Mouse (Mus musculus) forebrain, embryonic 12.5 days (tissue): Measurements from ENCODE around the gene Ccnf. TPM values are rescaled to one million over a fixed set of nuclear protein-coding genes. Genes with fewer than 3 reads are reported as not detected.
A peak's percentile ranks its signal among the peaks of the same experiment; 100 is the strongest.

Experiments used
- ATAC-seq: fragments of 200-750 bp; cut with Nextera tagmentation; 2 replicates; pipeline ENCODE4 v1.8.0; 2017; ENCODE audit warnings: moderate TSS enrichment; ENCODE audit not compliant: low FRiP score
- H3K27ac ChIP-seq: fragments of 300-500 bp; sonication (generic); 2 replicates; pipeline ENCODE4 v1.5.1; 2016; ENCODE audit warnings: mild to moderate bottlenecking
- H3K27me3 ChIP-seq: fragments of 300-500 bp; sonication (generic); 2 replicates; pipeline ENCODE4 v1.6.1; 2016; ENCODE audit warnings: mild to moderate bottlenecking
- H3K36me3 ChIP-seq: fragments of 300-500 bp; sonication (generic); replicated peaks from 2 replicates; pipeline ENCODE4 v1.6.1; 2016; ENCODE audit warnings: mild to moderate bottlenecking
- H3K4me1 ChIP-seq: fragments of 300-500 bp; sonication (generic); 2 replicates; pipeline ENCODE4 v1.6.1; 2016
- H3K4me2 ChIP-seq: fragments of 300-500 bp; sonication (generic); 2 replicates; pipeline ENCODE4 v1.6.1; 2016; ENCODE audit warnings: mild to moderate bottlenecking, moderate library complexity
- H3K4me3 ChIP-seq: fragments of 300-500 bp; sonication (generic); replicated peaks from 2 replicates; pipeline ENCODE4 v1.5.1; 2016; ENCODE audit warnings: mild to moderate bottlenecking
- H3K9ac ChIP-seq: fragments of 300-500 bp; sonication (generic); 2 replicates; pipeline ENCODE4 v1.6.1; 2016; ENCODE audit warnings: mild to moderate bottlenecking
- H3K9me3 ChIP-seq: fragments of 300-500 bp; sonication (generic); 2 replicates; pipeline ENCODE4 v1.6.1; 2016
- WGBS: fragments of 180-500 bp; shearing (Covaris S2); methylation state at CpG from one replicate; pipeline ENCODE4 v1.1.7; 2016; 5-methylcytosine and 5-hydroxymethylcytosine counted together
- microRNA-seq: library from miRNA; unstranded; fragments of <30 nt; microRNA quantifications from one replicate; pipeline ENCODE4, GENCODE M21; 2017
- polyA plus RNA-seq: library from polyadenylated mRNA; unstranded; fragments of >200 nt; fragmentation: Nextera tagmentation; extraction: Ambion mirVana; gene quantifications from 2 replicates; pipeline ENCODE4 v1.2.1, GENCODE M21; 2016

Ccnf gene
- polyA plus RNA-seq, 1 experiment from 2014 or later, result 95.6 TPM

DNA sequence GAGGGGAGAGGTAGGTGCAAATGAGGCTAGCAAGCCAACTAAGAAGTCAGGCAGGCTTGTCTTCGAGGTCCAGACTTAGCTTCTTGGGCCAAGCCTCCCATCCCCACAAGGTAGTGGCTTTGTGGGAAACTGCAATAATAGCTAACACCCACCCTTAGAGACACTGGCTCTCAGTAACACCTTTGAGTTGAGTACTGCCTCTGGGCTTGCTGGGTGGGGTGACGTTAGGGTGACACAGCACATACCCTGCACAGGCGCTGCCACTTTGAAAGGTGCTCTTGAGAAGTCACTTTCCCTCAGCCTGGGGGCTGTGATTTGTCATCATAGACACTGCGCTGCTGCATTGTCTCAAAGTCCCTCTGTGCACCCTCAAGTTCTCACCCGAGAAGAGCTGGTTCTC, 57.5 kb downstream of the Ccnf start:
- peaks cover 8% of the 10 kb centered on the region for H3K4me1 ChIP-seq
- H3K27ac ChIP-seq, result no peak overlapping the region
- no peak for ATAC-seq
- no peak overlapping the region for H3K4me2 ChIP-seq
- H3K9me3 ChIP-seq, result no peaks in the 10 kb centered on the region
- H3K4me3 ChIP-seq, result no peak overlapping the region
- WGBS, result 85% methylated on average over 5 of the region's 5 CpGs
- no peaks in the 10 kb centered on the region for H3K27me3 ChIP-seq
- H3K36me3 ChIP-seq, result no peaks in the 10 kb centered on the region; the same call in 1 of the 2 replicates
- H3K9ac ChIP-seq, result no peak overlapping the region

DNA sequence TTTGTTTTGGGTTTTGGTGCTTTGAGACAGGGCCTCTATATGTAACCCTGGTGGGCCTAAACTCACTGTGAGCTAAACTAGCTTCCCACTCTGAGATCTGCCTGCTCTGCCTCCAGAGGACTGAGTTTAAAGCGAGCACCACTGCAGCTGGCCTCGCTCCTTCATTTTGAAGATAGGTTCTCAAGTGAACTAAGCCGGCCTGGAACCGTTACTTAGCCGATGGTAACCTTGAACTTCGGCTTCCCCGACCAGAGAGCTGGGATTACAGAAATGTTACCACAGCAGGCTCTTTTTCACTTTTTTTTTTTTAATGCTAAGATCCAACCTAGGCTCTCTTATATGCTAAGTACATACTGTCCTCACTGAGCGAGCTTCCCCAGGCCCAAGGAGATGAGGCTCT, 58.0 kb downstream of the Ccnf start:
- 92% methylated on average over 8 of the region's 8 CpGs for WGBS
- no peaks in the 10 kb centered on the region for H3K27me3 ChIP-seq
- H3K27ac ChIP-seq, result no peak overlapping the region
- no peak overlapping the region for H3K9ac ChIP-seq
- no peaks in the 10 kb centered on the region; the same call in 1 of the 2 replicates for H3K36me3 ChIP-seq
- no peaks in the 10 kb centered on the region for H3K9me3 ChIP-seq
- H3K4me1 ChIP-seq, result peaks cover 8% of the 10 kb centered on the region
- H3K4me3 ChIP-seq, result no peak overlapping the region
- H3K4me2 ChIP-seq, result no peak overlapping the region
- ATAC-seq, result no peak

DNA sequence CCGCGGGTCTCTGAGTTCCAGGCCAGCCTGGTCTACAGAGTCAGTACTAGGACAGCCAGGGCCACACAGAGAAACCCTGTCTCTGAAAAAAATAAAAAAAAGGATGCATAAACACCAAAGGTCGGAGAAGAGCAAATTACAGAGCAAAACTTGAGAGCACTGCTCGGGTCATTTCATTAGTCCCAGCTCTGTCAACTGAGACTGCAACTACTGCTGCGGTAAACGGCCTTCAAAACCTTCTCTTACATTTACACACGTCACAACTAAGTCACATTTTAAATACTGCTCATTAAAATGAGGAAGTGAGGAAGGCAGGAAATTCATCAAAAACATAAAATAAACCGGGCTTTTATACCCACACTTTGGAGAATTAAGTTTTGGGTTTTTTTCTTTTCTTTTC, 58.4 kb downstream of the Ccnf start:
- Histone ChIP-seq H3K27ac (no peak overlapping the region), H3K4me3 (no peak overlapping the region), H3K36me3 (no peaks in the 10 kb centered on the region; the same call in 1 of the 2 replicates), H3K27me3 (no peaks in the 10 kb centered on the region), H3K9ac (no peak overlapping the region), H3K4me2 (no peak overlapping the region), H3K4me1 (peaks cover 8% of the 10 kb centered on the region), H3K9me3 (no peaks in the 10 kb centered on the region)
- WGBS, result 86% methylated on average over 8 of the region's 8 CpGs
- no peak for ATAC-seq

DNA sequence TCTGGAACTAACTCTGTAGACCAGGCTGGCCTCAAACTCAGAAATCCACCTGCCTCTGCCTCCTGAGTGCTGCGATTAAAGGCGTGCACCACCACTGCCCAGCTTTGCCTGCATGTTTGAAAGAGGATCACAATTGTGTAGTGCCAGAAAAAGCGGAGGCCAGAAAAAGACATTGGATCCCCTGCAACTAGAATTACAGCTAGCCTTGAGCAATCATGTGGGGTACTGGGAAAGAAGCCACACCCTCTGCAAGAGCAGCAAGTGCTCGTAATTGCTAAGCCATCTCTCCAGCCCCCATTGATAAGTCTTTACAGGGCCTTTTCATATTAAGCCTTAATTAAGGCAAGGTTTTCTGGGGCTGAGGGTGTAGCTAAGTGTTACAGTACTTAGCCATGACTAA, 59.8 kb downstream of the Ccnf start:
- Histone ChIP-seq H3K36me3 (no peaks in the 10 kb centered on the region; the same call in 1 of the 2 replicates), H3K4me3 (no peak overlapping the region), H3K27me3 (no peaks in the 10 kb centered on the region), H3K9ac (no peak overlapping the region), H3K4me1 (peaks cover 8% of the 10 kb centered on the region; the same call in 1 of the 2 replicates), H3K9me3 (no peaks in the 10 kb centered on the region), H3K27ac (no peak overlapping the region), H3K4me2 (no peak overlapping the region)
- 66% methylated on average over 4 of the region's 4 CpGs for WGBS
- ATAC-seq, result no peak

DNA sequence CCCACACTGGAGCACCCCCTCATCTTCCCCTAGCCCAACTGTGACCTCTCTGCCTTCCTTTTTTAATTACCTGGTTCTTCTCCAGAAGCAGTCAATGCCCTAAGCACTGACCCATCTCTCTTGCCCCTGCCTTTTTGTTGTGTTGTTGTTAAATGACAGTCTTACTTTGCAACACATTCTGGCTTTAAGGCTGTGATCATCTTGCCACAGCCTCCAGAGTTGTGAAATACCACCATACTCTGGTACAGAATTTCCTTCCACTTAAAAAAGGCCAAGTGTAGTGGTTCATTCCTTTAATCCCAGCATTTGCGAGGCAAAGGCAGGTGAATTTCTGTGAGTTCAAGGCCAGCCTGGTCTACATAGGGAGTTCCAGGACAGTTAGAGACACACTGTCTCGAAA, 60.4 kb downstream of the Ccnf start:
- Histone ChIP-seq H3K9ac (no peak overlapping the region), H3K27ac (no peak overlapping the region), H3K4me3 (no peak overlapping the region), H3K9me3 (no peaks in the 10 kb centered on the region), H3K4me1 (peaks cover 8% of the 10 kb centered on the region; the same call in 1 of the 2 replicates), H3K4me2 (no peak overlapping the region), H3K36me3 (peaks cover under 1% of the 10 kb centered on the region; the same call in 1 of the 2 replicates), H3K27me3 (no peaks in the 10 kb centered on the region)
- no peak for ATAC-seq
- 95% methylated on average over 2 of the region's 2 CpGs for WGBS

DNA sequence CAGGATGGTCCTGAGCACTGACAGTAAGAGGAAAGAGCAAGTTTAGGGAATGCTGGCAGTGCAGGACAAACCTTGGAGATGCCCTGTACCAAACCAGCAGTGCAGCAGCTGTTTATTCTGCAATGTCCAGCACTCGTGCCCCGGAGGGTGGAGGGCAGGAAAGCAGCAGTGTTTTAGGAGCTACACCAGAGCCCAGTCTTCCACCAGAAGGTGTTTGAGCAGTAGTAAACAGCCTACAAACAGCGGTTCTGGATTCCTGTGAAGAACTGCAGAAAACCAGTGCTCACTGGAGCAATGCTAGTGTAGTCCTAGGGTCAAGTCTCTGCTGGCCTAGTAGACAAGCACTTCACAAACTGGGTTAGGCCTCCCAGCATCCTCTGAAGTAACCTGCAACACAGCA, 77.0 kb downstream of the Ccnf start:
- 86% methylated on average over 3 of the region's 3 CpGs for WGBS
- Histone ChIP-seq H3K36me3 (no peaks in the 10 kb centered on the region), H3K4me1 (peaks cover 6% of the 10 kb centered on the region), H3K9ac (no peak overlapping the region), H3K27me3 (0 out of 2 replicates have a peak, but pooled peaks cover 4% of the 10 kb centered on the region), H3K4me2 (no peak overlapping the region), H3K4me3 (no peak overlapping the region), H3K27ac (no peak overlapping the region), H3K9me3 (no peaks in the 10 kb centered on the region)
- no peak for ATAC-seq

DNA sequence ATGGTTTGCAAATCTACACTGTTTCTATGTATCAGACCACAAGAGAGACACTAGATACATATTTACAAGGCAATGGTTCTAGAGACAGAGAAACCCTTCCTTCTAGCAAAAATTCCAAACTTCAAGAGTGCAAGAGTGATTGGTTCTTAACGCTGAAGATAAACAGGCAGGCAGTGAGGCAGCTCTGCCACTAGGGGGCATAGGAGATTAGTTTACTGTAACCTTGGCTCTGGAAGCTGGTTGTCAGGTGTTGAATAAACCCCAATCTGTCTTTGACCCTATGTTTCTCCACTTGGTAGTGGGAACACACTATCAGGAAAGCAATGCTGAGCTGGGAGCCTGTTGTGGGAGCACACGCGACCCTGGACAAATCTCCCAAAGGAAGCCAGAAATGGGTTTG, 77.9 kb downstream of the Ccnf start:
- Histone ChIP-seq H3K9ac (no peak overlapping the region), H3K36me3 (no peaks in the 10 kb centered on the region), H3K4me1 (peaks cover 8% of the 10 kb centered on the region), H3K9me3 (no peaks in the 10 kb centered on the region), H3K27me3 (0 out of 2 replicates have a peak, but pooled peaks cover 4% of the 10 kb centered on the region), H3K4me3 (no peak overlapping the region), H3K4me2 (no peak overlapping the region), H3K27ac (no peak overlapping the region)
- no peak for ATAC-seq
- WGBS, result 5% methylated on average over 3 of the region's 3 CpGs

Small RNA genes lying within 50 kb of the gene (microRNA-seq; reads per million reads assigned to microRNA genes)
- gene Mir5134, result 2.2 reads per million
- 2.7 reads per million, percentile 4 among the genes with 10 or more reads in this experiment for gene Mir6965

Other genes starting within 250 kb of the Ccnf start
- 0.26 and 0.31 TPM in 2 replicates for gene Prss27, start 213.3 kb downstream of the Ccnf start, polyA plus RNA-seq
- 91.7 and 92.2 TPM in 2 replicates for gene Kctd5, start 178.0 kb downstream of the Ccnf start, polyA plus RNA-seq
- 51.1 and 59.2 TPM in 2 replicates for gene Pdpk1, start 100.6 kb downstream of the Ccnf start, polyA plus RNA-seq
- 31.1 and 32.6 TPM in 2 replicates for gene Amdhd2, start 87.7 kb downstream of the Ccnf start, polyA plus RNA-seq
- gene Atp6v0c, start 81.8 kb downstream of the Ccnf start, polyA plus RNA-seq, result 461 and 463 TPM in 2 replicates
- 8.5 and 10.8 TPM in 2 replicates for gene Tbc1d24, start 45.9 kb downstream of the Ccnf start, polyA plus RNA-seq
- 4.3 and 5.2 TPM in 2 replicates for gene Ntn3, start 42.0 kb downstream of the Ccnf start, polyA plus RNA-seq
- gene Tedc2, start 30.6 kb downstream of the Ccnf start, polyA plus RNA-seq, result 15.3 and 16.7 TPM in 2 replicates
- gene Abca17, start 99.6 kb upstream of the Ccnf start, polyA plus RNA-seq, result not detected in 2 replicates
- 17.7 and 18.0 TPM in 2 replicates for gene Abca3, start 100.5 kb upstream of the Ccnf start, polyA plus RNA-seq
- gene Rnps1, start 163.1 kb upstream of the Ccnf start, polyA plus RNA-seq, result 391 and 404 TPM in 2 replicates
- 53.5 and 61.2 TPM in 2 replicates for gene Eci1, start 175.2 kb upstream of the Ccnf start, polyA plus RNA-seq
- gene Dnase1l2, start 191.6 kb upstream of the Ccnf start, polyA plus RNA-seq, result 4.9 and 5.1 TPM in 2 replicates
- gene E4f1, start 218.8 kb upstream of the Ccnf start, polyA plus RNA-seq, result 34.1 and 37.1 TPM in 2 replicates
- gene Pgp, start 218.9 kb upstream of the Ccnf start, polyA plus RNA-seq, result 59.3 and 60.3 TPM in 2 replicates
- not detected in 2 replicates for gene Bricd5, start 222.4 kb upstream of the Ccnf start, polyA plus RNA-seq
- gene Mlst8, start 227.6 kb upstream of the Ccnf start, polyA plus RNA-seq, result 34.4 and 37.9 TPM in 2 replicates
- gene Caskin1, start 237.1 kb upstream of the Ccnf start, polyA plus RNA-seq, result 14.8 and 16.6 TPM in 2 replicates